Mouse (Mus musculus) forebrain, embryonic 12.5 days (tissue): ENCODE data around the gene Cmss1. TPM values are rescaled to one million over a fixed set of nuclear protein-coding genes. Genes with fewer than 3 reads are reported as not detected.

ENCODE experiments used
- ATAC-seq: fragments of 200-750 bp; cut with Nextera tagmentation; 2 replicates; pipeline ENCODE4 v1.8.0; 2017; ENCODE audit warnings: moderate TSS enrichment; ENCODE audit not compliant: low FRiP score
- H3K27ac ChIP-seq: fragments of 300-500 bp; sonication (generic); 2 replicates; pipeline ENCODE4 v1.5.1; 2016; ENCODE audit warnings: mild to moderate bottlenecking
- H3K27me3 ChIP-seq: fragments of 300-500 bp; sonication (generic); 2 replicates; pipeline ENCODE4 v1.6.1; 2016; ENCODE audit warnings: mild to moderate bottlenecking
- H3K36me3 ChIP-seq: fragments of 300-500 bp; sonication (generic); replicated peaks from 2 replicates; pipeline ENCODE4 v1.6.1; 2016; ENCODE audit warnings: mild to moderate bottlenecking
- H3K4me1 ChIP-seq: fragments of 300-500 bp; sonication (generic); 2 replicates; pipeline ENCODE4 v1.6.1; 2016
- H3K4me2 ChIP-seq: fragments of 300-500 bp; sonication (generic); 2 replicates; pipeline ENCODE4 v1.6.1; 2016; ENCODE audit warnings: mild to moderate bottlenecking, moderate library complexity
- H3K4me3 ChIP-seq: fragments of 300-500 bp; sonication (generic); replicated peaks from 2 replicates; pipeline ENCODE4 v1.5.1; 2016; ENCODE audit warnings: mild to moderate bottlenecking
- H3K9ac ChIP-seq: fragments of 300-500 bp; sonication (generic); 2 replicates; pipeline ENCODE4 v1.6.1; 2016; ENCODE audit warnings: mild to moderate bottlenecking
- H3K9me3 ChIP-seq: fragments of 300-500 bp; sonication (generic); 2 replicates; pipeline ENCODE4 v1.6.1; 2016
- WGBS: fragments of 180-500 bp; shearing (Covaris S2); methylation state at CpG from one replicate; pipeline ENCODE4 v1.1.7; 2016; 5-methylcytosine and 5-hydroxymethylcytosine counted together
- polyA plus RNA-seq: library from polyadenylated mRNA; unstranded; fragments of >200 nt; fragmentation: Nextera tagmentation; extraction: Ambion mirVana; gene quantifications from 2 replicates; pipeline ENCODE4 v1.2.1, GENCODE M21; 2016

Gene Cmss1
- polyA plus RNA-seq, 1 experiment from 2014 or later: 48.2 TPM

- Histone ChIP-seq H3K4me1 (no peaks in the 10 kb centered on the region), H3K4me2 (no peak overlapping the region), H3K4me3 (no peak overlapping the region), H3K27ac (no peak overlapping the region), H3K9me3 (no peaks in the 10 kb centered on the region), H3K27me3 (no peaks in the 10 kb centered on the region), H3K36me3 (no peaks in the 10 kb centered on the region), H3K9ac (no peak overlapping the region)
- ATAC-seq: no peak
- 91% methylated on average over 10 of the region's 12 CpGs for WGBS
Measured at GRCm38 (mm10) chr16:57278976-57279626, 327.6 kb downstream of the Cmss1 start.

GRCm38 (mm10) chr16:57269751-57270150 is 336.9 kb downstream of the Cmss1 start:
- 91% methylated on average over 13 of the region's 13 CpGs for WGBS
- Histone ChIP-seq H3K4me2 (no peak overlapping the region), H3K4me1 (no peaks in the 10 kb centered on the region), H3K36me3 (no peaks in the 10 kb centered on the region), H3K27me3 (no peaks in the 10 kb centered on the region), H3K4me3 (no peak overlapping the region), H3K9ac (no peak overlapping the region), H3K9me3 (0 out of 2 replicates have a peak, but pooled peaks cover 4% of the 10 kb centered on the region), H3K27ac (no peak overlapping the region)
- no peak for ATAC-seq

DNA sequence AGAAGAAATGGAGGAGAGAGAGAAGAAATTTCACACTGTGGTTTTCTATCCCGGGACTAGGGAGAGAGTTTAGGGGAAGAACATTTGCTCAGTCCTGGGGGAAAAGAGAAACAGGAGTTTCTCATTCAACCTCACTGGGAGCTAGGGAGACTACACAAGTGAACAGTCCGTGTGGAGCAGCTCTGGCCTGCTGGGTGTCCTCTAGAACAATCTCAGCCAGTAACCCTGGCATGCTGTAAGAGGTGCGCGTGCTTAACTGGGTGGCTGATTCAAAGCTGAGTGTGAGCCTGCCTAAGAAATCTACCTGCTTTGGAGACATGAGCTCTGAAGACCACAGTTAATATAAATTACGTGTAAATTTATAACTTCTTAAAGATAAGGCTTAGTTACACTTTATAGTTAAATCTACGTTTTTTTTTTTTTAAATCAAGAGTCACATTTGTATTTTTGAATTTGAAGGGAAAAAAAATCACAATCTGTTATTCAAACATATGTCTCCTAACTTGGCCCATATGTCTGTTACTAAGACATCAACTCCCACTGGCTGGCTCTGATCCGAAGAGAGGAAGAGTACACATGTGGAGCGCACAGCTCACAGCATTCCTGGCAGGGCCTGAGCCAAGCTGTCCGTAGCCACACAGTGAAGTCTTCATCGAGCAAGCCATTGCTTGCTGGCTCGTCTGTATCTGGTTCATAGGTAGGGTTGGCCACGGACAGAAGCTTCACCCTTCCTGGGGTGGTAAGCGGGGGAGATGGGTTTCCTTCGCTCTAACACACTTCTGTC is 338.4 kb downstream of the Cmss1 start:
- Histone ChIP-seq H3K4me2 (no peak overlapping the region), H3K36me3 (no peaks in the 10 kb centered on the region), H3K27me3 (no peaks in the 10 kb centered on the region), H3K4me3 (no peak overlapping the region), H3K27ac (no peak overlapping the region), H3K9ac (no peak overlapping the region), H3K4me1 (no peaks in the 10 kb centered on the region), H3K9me3 (0 out of 2 replicates have a peak, but pooled peaks cover 5% of the 10 kb centered on the region)
- no peak for ATAC-seq
- WGBS: 89% methylated on average over 14 of the region's 14 CpGs

- Histone ChIP-seq H3K9ac (no peak overlapping the region), H3K36me3 (no peaks in the 10 kb centered on the region), H3K9me3 (0 out of 2 replicates have a peak, but pooled peaks cover 5% of the 10 kb centered on the region), H3K4me1 (no peaks in the 10 kb centered on the region), H3K4me3 (no peak overlapping the region), H3K27ac (no peak overlapping the region), H3K4me2 (no peak overlapping the region), H3K27me3 (no peaks in the 10 kb centered on the region)
- ATAC-seq: no peak
- 21% methylated on average over 1 of the region's 1 CpGs for WGBS
Measured at GRCm38 (mm10) chr16:57267068-57267467, 339.6 kb downstream of the Cmss1 start.

GRCm38 (mm10) chr16:57260152-57260551 is 346.5 kb downstream of the Cmss1 start:
- Histone ChIP-seq H3K27ac (no peak overlapping the region), H3K9ac (no peak overlapping the region), H3K36me3 (no peaks in the 10 kb centered on the region), H3K4me2 (no peak overlapping the region), H3K4me1 (no peaks in the 10 kb centered on the region), H3K4me3 (no peak overlapping the region), H3K27me3 (no peaks in the 10 kb centered on the region), H3K9me3 (0 out of 2 replicates have a peak, but pooled peaks cover 5% of the 10 kb centered on the region)
- WGBS: 90% methylated on average over 10 of the region's 10 CpGs
- no peak for ATAC-seq

- ATAC-seq: no peak
- Histone ChIP-seq H3K36me3 (no peaks in the 10 kb centered on the region), H3K4me3 (no peak overlapping the region), H3K27ac (no peak overlapping the region), H3K9ac (no peak overlapping the region), H3K9me3 (no peaks in the 10 kb centered on the region), H3K4me1 (no peaks in the 10 kb centered on the region), H3K4me2 (no peak overlapping the region), H3K27me3 (no peaks in the 10 kb centered on the region)
- 90% methylated on average over 13 of the region's 13 CpGs for WGBS
Measured at GRCm38 (mm10) chr16:57259356-57260083, 347.1 kb downstream of the Cmss1 start.

Other genes starting within 250 kb of the Cmss1 start
- gene Col8a1, start 147.9 kb upstream of the Cmss1 start, polyA plus RNA-seq: 7.0 and 9.3 TPM in 2 replicates